Mouse (Mus musculus) neutrophil, adult 5-6 weeks (primary cell): ENCODE measurements around the gene Faf1. TPM values are rescaled to one million over a fixed set of nuclear protein-coding genes. Genes with fewer than 3 reads are reported as not detected.

Experiments used
- ATAC-seq: fragments of 151-379, 151-347 bp; 2 replicates; pipeline ENCODE4 v1.8.0; 2017; ENCODE audit warnings: mild to moderate bottlenecking, moderate TSS enrichment; ENCODE audit not compliant: insufficient number of reproducible peaks, poor library complexity, low FRiP score, severe bottlenecking; ENCODE audit errors: extremely low read depth
- total RNA-seq: library from RNA; stranded (forward); fragments of 200-1000 nt; gene quantifications from 2 replicates; pipeline ENCODE4 v1.2.3, GENCODE M21; 2017

Gene Faf1
- total RNA-seq, 1 experiment from 2014 or later = 32.5 TPM

DNA sequence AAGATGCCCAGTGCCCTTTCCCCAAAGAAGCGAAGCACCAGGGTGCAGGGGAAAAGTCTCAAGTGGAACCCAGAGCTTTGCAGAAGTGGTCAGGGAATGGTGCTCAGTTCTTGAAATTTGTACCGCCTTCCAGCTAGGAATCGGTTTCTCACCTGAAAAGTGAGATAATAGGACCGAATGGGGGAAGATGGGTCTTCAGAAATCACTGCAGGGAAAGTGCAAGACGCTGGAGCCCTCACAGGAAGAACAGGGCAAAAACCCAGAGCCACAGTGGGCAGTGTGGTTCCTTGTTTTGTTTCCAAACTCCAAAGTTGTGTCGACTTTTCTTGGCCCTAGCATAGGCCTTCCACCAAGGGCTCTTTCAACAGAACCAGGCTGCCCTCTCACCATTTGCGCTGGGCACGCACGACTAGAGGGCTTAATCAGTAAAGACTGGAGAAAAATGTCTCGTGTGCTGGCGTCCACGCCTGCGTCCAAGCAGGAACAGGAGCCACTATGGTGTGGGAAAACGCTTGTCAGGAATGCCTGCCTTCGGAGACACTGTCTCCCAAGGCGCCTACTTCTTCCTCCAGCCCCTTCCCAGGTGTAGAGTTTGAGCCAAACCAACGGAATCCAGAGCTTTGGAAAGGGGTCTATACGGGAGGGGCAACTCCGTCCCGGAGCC is 297.7 kb downstream of the Faf1 start:
- no peak for ATAC-seq

DNA sequence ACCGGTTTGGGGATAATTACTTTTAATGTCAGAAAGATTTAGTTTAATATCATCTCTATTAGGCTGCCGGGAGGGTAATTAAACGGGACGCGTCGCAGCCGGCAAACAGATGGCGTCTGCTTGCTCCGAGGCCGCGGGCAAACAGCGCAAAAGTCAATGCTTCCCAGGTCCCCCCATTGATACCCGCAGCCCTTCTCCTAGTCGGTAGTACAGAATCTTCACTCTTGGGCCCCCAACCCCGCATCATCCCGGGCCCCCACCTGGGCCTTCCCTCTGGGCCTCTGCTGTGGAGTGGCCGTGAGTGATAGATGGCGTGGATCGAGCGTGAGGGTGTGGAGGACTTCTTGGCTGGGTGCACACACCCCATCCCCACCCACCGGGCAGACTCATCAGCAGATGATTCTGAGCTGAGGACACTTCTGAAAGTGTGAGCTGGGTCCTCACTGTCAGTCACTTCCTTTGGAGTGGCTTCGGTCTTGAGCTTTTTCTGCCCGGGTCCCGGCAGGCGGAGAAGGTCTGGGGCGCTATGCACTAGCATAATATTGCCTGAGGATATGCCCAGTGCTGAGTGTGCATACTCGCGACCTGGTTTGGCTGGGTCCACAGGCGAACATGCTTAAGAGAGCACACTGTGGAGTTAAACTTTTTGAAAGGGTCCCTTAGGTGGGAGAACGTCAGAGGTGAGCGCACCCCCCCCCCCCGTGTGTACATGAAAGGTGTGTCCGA is 298.4 kb downstream of the Faf1 start:
- no peak for ATAC-seq

DNA sequence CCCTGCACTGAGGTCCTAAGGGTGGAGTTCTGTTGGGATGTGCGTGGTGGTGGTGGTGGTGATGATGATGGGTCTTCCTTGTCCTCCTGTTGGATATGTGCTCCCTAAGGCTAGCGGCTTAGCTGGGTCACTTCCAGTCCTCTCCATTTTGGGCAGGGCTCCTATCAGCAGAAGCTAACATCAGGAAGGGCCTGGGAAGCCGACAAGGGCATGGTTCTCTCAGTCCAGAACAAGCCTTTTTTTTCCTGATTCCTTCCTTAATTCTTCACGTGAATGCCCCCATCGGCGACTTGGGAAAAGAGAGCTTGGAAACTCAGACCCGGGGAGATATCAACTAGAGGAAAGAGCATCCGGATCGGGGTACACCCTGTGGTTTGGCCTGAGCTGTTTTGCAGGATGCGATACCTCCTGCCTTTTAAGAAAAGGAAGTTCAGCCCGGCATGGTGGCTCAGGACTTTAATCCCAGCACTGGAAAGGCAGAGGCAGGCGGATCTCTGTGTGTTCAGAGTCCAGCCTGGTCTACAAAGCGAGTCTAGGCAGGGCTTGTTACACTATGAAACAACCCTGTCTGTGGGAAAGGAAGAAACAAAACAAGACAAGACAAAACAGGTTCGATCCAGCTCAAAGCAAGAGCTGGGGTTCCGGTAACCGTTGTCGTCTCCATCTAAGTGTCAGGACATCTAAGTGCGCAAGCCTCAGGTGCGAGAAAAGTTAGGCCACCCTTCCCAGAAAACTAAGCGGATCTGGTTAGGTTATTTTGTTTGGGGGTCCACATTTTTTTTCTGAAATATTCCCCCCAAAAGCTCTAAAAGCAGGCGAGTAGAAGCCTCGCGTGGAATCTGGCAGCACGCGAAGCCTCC is 299.2 kb downstream of the Faf1 start:
- ATAC-seq = no peak

DNA sequence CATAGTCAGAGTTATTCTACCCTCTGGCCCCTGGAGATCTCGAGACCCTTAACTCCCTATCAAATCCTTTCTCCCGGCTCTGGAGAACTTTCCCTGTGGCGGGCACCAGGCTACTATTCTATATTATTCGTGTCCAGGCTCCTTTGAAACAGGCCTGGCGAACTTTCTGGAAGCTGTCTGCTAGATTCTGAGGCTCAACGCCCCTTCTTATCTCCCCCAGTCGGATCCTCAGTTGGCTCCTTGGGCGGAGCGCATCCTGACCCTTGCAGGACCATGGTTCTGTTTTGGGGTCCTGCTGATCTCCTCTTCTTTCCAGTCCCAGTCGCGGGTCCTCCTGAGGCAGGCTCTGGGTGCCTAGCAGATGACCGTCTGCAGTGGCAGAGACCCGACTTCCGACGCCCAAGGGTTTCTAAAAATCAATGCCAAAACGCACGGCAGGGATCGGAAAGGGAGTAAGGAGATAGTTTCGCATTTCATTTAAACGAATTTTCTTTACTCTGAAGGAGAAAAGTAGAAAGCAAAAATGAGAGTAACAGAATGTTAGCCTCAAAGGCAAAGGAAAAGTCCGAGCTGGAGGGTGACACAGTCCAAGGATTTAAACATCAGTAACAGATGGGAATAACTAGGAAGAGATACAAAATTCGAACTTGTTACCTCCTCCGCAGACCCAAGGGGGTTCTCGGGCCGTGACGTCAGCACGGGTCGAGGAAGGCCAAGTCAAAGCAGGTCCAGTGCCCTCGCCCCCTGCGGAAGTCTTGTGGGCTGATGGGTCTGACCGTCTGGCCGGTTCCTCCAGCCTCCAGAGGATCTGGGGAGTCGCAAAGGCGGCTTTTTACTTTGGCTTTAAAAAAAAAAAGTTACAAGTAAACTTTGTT is 300.1 kb downstream of the Faf1 start:
- ATAC-seq = peak; percentile 8; the same call in 1 of the 2 replicates

DNA sequence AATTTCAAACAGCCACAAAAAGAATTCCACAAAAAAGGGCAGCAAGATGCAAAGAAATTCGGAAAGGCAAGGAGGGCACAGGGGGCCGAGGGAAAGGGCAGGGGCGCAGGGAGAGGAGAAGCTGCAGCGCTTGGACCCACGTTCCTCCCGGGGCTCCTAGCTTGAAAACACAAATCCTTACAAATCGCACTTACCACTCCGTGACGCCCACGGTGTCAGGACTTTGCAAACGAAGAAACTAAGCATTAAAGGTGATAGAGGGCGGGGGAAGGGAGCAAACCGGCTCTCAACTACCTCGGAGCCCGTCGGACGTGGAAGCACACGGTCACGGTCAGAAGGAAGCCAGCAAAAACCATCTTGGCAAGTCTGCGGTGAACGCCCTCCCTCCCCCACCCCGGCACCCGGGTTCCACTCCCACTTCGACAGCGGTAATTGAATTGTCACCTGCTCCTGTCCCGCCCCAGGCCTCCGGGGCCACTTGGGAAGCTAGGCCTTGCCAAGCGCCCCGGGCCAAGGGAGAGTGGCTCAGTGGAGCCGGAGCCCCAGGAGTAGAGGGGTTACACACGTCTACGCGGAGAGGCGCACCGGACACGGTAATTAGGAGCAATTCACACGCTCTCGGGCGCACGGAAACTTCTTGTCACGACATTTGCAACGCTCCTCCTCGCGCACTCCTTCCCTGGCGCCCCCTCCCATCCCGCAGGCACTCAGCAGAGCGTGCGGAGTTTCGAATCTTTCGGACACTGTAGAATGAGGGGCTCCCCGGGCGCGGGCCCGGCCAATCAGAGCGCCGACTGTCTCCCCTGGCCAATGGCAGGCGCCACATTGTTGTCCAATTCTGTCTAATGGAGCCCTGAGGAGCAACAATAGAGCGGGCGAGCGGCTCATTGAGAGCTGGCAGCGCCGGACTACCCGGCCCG is 301.0 kb downstream of the Faf1 start, which contains the start of gene Dmrta2:
Dmrta2 (plus strand) TSS at position 906 of the 920 bp plus-strand sequence.
- no peak for ATAC-seq

DNA sequence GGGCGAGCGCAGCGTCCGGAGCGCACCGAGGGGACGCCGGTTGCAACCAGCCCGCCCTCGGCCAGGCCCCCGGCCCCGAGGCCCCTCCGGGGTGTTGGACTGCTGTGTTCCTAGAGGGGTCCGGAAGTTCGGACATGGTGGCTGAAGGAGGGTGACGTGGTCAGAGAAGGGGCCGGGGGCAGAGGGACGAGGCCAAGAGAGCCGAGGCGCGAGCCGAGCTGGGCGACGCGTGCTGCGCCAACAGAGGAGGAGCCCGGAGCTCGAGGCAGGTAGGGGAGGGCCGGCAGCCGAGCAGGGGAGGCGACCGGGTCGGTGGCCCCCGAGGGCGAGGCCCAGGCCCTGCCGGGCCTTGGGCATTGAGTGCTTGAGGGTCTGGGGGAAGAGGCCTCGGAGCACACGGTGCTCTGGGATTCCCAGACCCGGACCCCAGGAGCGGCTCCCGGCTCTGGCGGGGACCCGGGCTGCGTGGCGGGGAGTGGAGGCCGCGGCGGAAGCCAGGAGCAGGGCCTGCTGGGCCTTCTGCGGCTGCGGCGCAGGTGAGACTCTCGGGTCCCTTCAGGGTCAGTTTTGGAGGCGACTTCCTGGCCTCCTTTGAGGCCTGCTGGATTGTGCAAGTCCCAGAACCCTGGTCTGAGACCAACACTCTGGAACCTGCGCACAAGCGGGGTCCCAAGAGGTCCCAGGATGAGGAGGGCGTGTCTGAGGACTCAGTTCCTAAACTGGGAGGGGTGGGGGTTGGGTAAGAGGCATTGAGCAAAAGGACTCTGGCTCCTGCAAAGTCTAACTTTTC is 301.9 kb downstream of the Faf1 start:
- no peak for ATAC-seq

DNA sequence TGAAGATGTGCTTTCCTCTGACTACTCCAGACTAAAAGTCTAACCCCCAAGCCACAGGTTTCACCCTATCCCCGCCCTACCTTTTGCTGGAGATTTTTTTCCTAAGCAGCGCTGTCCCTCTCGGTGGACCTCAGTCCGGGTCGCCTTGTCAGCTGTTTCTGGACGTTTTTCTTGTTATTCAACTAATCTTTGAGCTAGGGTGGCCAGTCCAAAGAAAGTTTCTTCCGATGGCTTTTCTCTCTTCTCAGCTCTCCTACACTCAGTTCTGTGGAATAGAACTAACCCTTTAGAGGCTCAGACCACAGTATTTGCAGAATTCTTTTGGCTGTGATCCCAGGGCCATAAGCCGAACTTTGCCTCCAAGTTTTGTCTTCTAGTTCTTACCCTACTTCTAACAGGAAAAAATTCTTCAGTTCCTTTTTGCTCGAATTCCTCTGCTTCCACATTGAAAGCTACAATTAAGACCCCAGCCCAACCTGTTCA is 302.5 kb downstream of the Faf1 start:
- ATAC-seq = no peak

DNA sequence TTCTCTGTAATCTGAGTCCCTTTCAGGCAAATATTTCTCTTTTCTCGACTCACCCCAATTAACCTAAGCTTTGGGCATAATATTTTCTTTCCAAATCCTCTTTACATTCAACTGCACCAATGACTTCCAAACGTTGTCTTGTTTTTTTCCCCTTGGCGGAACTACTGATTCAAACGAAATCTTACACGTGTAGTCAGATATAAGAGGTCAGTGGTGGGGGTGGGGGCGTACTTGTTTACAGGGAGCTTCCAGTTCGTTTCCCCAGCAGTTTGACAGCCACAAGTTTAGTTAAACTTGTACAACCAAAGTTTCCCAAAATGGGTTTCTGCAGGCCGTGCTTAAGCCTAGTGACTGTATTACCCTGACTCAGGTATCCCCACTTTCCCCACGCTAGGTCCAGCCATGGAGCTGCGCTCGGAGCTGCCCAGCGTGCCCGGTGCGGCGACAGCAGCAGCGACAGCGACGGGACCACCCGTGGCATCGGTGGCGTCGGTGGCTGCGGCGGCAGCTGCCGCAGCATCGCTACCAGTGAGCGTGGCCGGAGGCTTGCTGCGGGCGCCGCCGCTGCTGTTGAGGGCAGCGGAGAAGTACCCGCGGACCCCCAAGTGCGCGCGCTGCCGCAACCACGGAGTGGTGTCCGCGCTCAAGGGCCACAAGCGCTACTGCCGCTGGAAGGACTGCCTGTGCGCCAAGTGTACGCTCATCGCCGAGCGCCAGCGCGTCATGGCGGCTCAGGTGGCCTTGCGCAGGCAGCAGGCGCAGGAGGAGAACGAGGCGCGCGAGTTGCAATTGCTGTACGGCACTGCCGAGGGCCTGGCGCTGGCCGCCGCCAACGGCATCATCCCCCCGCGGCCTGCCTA is 303.3 kb downstream of the Faf1 start:
- ATAC-seq = no peak

DNA sequence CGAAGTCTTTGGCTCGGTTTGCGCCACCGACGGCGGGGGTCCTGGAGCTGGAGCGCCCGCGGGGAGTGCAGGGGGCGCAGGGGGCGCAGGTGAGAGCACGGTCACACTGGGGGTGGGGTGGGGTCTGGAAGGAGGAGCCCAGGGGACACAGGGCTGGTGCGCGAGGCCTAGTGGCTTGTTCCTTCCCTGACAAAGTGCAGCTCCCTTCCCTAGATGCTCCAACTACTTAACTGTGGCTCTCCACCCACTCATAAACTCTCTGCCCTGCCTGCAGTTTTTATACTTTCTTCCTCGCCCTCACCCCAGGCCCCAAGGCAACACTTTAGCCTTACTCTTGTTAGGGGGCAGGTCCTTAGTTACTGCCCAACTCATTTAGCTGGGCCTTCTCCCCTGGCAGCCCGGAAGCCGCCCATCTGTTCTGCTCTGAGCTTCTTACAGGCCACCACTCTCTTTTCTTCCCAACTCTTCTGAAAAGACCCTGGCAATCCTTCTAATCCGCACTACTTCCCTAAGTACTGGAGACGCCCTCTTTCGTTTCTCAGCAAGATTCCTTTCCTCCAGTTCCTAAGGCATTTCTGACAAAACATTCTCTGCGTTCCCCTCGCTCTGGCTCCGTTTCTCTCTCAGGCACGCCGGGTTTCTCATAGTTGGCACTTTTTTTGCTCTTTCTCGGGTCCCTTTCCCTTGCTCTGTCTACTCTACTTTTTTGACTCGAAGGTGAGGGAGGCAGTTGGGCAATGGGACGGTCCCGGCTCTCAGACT is 304.1 kb downstream of the Faf1 start:
- ATAC-seq = no peak

DNA sequence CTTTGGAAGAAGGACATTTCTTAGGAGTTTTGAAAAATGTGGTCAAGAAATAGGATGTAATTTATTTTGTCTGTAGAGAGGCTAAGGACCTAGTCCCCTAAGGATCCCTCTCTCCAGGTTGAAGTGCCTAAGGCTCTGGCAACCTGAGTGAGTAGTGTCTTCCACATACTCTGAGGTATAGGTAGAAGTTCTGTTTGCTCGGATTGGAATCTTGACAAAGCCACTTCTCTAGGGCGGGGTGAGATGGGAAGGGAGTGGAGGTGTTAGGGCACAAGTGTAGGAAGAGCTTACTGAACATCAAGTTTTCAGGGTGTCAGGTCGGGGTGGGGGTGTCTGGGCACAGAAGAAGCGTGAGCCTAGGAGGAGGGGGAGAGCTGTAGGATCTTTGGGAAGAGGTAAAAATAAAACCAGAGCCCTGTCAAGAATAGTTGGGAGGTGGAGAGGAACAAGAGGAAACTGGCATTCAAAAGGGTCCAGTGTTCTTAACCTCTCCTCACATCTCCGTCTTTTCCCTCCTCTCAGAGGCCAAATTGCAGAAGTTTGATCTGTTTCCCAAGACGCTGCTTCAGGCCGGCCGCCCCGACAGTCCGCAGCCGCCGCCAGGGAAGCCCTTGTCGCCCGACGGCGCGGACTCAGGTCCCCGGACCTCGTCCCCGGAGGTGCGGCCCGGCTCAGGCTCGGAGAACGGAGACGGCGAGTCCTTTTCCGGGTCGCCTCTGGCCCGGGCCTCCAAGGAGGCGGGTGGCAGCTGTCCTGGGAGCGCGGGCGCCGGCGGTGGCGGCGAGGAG is 304.9 kb downstream of the Faf1 start:
- no peak for ATAC-seq

DNA sequence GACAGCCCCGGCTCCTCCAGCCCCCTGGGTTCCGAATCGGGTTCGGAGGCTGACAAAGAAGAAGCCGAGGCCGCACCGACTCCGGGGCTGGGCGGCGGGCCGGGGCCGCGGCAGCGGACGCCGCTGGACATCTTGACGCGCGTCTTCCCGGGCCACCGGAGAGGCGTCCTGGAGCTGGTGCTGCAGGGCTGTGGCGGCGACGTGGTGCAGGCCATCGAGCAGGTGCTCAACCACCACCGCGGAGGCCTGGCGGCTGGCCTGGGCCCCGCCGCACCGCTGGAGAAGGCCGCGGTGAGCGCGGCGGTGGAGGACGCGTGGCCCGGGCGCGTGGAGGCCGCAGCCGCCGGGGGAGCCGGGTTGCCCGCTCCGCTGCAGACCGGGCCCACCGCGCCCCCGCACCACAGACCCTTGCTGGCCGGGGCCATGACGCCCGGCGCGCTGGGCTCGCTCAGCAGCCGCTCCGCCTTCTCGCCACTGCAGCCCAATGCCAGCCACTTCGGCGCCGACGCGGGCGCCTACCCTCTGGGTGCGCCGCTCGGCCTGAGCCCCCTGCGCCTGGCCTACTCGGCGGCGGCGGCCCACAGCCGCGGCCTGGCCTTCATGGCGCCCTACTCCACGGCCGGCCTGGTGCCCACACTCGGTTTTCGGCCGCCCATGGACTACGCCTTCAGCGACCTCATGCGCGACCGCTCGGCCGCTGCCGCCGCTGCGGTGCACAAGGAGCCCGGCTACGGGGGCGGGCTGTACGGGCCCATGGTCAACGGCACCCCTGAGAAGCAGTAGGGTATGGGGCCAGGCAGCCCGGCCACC is 305.7 kb downstream of the Faf1 start:
- ATAC-seq = no peak

DNA sequence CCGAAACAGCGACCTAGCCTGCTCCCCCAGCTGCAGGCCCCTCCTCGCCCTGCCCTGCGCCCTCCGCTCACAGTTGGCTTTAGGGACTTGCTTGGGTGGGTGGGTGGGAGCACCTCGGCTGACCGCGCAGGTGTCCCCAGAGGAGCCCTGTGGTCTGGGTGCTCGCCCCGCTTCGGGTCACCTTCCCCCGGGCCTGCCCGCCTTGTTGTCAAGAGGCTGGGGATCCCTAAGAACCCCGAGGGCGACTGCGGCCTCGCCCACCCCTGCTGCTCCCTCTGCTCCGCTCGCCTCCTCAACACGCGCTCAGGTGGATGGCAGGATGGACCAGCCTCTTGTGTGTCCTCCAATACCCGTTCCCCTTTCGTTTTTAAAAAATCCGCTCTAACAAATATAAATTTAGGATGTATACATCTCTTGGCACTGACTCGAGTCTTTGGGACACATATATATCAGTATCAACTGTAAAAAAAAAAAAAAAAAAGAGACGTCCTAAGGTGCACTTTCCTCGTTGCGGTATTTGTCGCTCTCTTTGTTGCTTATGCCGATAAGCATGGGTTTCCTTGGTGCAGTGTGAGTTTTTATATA is 306.4 kb downstream of the Faf1 start:
- ATAC-seq = no peak

DNA sequence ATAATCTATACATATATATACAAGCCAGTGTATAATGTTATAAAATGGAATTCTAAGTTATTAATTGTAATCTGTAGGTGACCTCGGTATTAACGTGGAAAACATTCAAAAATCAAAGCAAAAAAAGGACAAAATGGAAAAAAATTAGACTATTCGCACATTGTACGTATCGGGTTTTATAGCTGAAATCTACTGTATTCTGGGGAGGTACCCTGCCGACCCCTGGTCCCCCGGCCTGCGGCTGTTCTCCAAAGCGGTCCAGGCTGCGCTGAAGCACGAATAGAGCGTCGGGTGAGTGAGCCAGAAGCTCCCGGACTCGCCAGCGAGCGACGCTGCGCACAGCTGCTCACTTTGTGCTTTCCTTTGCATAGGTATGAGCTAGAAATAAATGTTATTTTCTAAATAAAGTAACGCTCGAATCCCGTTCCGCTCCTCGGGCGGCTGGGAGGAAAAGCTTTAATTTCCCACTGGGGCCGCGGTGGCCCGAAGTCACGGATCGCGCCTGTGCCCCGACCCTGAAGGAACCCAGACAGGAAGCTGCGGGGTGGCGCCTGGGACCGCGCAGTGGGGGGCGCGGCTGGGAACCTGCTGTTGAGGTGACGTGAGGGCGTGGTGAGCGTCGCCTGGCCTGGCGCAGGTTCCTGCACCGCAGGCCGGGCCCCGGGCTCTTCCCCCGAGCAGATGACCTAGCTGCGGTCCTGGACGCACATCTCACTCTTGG is 307.1 kb downstream of the Faf1 start:
- no peak for ATAC-seq
